Mouse (Mus musculus) CH12F3 (cell line): ENCODE results near the gene Tgfbr3.

Source experiments
- in situ Hi-C: fragments of 300-500 bp; cut with MboI; formaldehyde crosslinking; loops from 2 replicates; pipeline ENCODE4 v1.14.3; 2020; ENCODE audit warnings: low sequenced_read_pairs

Tgfbr3 gene

GRCm38 (mm10) chr5:107119896-107120295 is 169.5 kb downstream of the Tgfbr3 start:
- in situ Hi-C loops, result no loop called here

- in situ Hi-C loops, result no loop called here
Observed at GRCm38 (mm10) chr5:107116821-107117220, 172.6 kb downstream of the Tgfbr3 start.

GRCm38 (mm10) chr5:107112656-107113275 is 176.7 kb downstream of the Tgfbr3 start:
- in situ Hi-C loops, result no loop called here

- in situ Hi-C loops, result no loop called here
Observed at GRCm38 (mm10) chr5:107111802-107112201, 177.6 kb downstream of the Tgfbr3 start.

- in situ Hi-C loops, result no loop called here
Observed at GRCm38 (mm10) chr5:107110880-107111520, 178.4 kb downstream of the Tgfbr3 start.

- in situ Hi-C loops, result no loop called here
Observed at GRCm38 (mm10) chr5:107110089-107110879, 179.1 kb downstream of the Tgfbr3 start.

- in situ Hi-C loops, result no loop called here
Observed at GRCm38 (mm10) chr5:107109416-107109815, 180.0 kb downstream of the Tgfbr3 start.

GRCm38 (mm10) chr5:107106793-107107192 is 182.6 kb downstream of the Tgfbr3 start:
- in situ Hi-C loops, result no loop called here

- in situ Hi-C loops, result no loop called here
Observed at GRCm38 (mm10) chr5:107106139-107106538, 183.3 kb downstream of the Tgfbr3 start.

- in situ Hi-C loops, result no loop called here
Observed at GRCm38 (mm10) chr5:107103591-107103990, 185.8 kb downstream of the Tgfbr3 start.

- in situ Hi-C loops, result no loop called here
Observed at GRCm38 (mm10) chr5:107102916-107103315, 186.5 kb downstream of the Tgfbr3 start.

- in situ Hi-C loops, result no loop called here
Observed at GRCm38 (mm10) chr5:107101684-107102083, 187.7 kb downstream of the Tgfbr3 start.

- in situ Hi-C loops, result no loop called here
Observed at GRCm38 (mm10) chr5:107101135-107101534, 188.3 kb downstream of the Tgfbr3 start.

- in situ Hi-C loops, result no loop called here
Observed at GRCm38 (mm10) chr5:107099634-107100033, 189.8 kb downstream of the Tgfbr3 start.

- in situ Hi-C loops, result no loop called here
Observed at GRCm38 (mm10) chr5:107099076-107099475, 190.4 kb downstream of the Tgfbr3 start.

- in situ Hi-C loops, result no loop called here
Observed at GRCm38 (mm10) chr5:107098007-107098406, 191.4 kb downstream of the Tgfbr3 start.

GRCm38 (mm10) chr5:107097314-107097713 is 192.1 kb downstream of the Tgfbr3 start:
- in situ Hi-C loops, result no loop called here

GRCm38 (mm10) chr5:107094233-107094632 is 195.2 kb downstream of the Tgfbr3 start:
- in situ Hi-C loops, result no loop called here

- in situ Hi-C loops, result no loop called here
Observed at GRCm38 (mm10) chr5:107093253-107093652, 196.2 kb downstream of the Tgfbr3 start.

GRCm38 (mm10) chr5:107092137-107092536 is 197.3 kb downstream of the Tgfbr3 start:
- in situ Hi-C loops, result no loop called here

- in situ Hi-C loops, result no loop called here
Observed at GRCm38 (mm10) chr5:107089966-107090365, 199.5 kb downstream of the Tgfbr3 start.
